Mouse (Mus musculus): ENCODE measurements around the gene Sox30.

The Sox30 gene

GRCm38 (mm10) chr11:46056770-46057411 lies 76.8 kb downstream of the Sox30 start:
- WGBS, result 3% methylated on average over 25 of the region's 25 CpGs

- whole genome bisulfite sequencing, result 73% methylated on average over 9 of the region's 9 CpGs
These were observed 77.9 kb downstream of the Sox30 start for GRCm38 (mm10) chr11:46058011-46058410.

DNA sequence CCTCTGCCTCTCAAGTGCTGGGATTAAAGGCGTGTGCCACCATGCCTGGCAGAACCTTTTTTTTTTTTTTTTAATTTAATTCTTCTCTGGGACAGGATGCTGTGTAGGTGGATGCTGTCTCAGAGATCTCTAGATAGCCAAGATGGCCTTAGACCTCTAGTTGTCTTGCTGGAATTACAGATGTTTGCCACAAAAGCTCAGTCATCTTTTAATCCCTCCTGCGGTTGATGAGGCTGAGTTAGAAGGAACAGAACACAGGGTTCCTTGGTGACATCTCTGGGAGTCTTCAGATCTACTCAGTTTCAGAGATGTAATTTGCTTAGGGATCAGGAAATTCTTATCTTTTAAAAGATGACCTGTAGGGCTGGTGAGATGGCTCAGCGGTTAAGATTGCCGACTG lies 78.8 kb downstream of the Sox30 start:
- 98% methylated on average over 4 of the region's 4 CpGs for WGBS

DNA sequence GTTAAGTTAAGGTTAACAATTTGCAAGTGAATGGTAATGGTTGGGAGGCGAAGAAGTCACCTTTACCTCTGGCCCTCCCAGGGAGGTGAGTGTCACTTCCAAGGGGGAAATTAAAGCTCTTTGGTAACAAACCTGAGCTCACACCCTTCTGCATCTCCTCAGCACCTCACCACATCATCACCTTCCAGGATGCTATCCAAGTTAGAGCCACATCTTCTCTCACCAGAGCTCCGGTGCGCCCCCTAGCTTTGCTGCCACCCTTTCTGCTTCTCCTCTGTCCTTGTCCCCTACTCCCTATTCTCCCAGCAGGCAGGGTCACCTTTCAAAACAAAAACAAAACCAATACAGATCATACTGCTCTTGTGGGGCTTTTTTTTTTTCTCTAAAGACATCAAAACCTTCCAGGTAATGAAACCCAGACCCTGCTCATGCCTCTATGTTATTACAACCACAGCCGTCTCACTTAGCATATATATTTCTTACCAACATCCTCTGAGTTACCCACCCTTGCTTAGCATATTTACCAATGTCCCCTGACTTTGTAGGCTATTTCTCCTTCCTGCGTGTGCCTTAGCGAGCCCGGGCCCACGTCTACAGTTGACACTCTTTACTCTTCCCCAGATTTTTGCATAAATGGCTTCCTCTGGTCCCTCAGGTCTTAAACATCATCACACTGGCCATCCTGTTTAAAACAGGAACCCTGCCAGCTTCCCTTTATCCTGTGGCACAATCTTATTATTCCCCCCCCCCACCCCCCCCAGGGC lies 80.0 kb downstream of the Sox30 start:
- WGBS, result 86% methylated on average over 8 of the region's 8 CpGs

DNA sequence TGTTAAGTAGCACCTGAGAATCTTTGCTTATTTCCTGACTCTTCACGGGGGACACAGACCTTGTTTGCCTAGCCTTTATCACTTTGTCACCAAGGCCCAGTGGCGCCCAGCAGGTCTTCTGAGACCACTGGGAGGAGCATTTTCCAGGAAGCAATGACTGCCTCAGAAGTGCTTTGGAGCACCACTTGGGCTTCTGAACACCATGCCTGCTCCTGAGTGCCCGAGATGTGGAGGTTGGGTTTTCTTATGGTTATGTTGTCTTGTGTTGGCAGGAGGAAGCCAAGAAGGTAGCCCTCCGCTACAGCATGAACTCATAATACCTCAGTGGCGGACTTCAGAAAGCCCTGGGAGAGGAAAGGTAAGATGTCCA lies 80.5 kb downstream of the Sox30 start:
- WGBS, result 88% methylated on average over 5 of the region's 5 CpGs

DNA sequence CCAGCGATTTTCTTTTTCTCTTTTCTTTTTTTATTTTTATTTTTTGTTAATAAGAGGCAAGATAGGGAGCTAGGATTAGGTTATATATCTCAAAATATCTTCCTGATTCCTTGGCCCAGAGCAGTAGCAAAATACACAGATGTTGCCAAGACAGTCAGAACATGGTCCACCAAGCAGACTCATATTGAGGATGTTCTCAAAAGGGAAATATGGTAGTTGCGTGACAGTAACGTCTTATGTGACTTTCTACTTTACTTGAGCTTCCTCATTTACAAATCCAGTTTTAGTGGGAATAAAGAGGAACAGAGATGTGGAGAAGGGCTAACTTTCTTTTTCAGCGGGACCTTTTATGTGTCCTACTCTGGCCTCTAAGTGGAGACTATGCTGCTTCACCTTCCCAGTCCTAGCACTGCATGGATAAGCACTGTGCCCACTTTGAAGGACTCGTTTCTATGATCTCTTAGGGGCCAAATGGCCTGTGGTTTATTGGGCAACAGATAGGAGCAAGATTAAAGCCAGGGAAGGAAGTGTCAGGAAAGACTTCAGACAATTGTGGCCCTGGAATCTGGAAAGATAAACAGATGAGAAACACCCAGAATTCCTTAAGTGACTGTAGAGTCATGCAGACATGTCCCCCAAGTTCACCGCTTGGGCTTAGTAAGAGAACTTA lies 81.8 kb downstream of the Sox30 start:
- 78% methylated on average over 6 of the region's 6 CpGs for WGBS

DNA sequence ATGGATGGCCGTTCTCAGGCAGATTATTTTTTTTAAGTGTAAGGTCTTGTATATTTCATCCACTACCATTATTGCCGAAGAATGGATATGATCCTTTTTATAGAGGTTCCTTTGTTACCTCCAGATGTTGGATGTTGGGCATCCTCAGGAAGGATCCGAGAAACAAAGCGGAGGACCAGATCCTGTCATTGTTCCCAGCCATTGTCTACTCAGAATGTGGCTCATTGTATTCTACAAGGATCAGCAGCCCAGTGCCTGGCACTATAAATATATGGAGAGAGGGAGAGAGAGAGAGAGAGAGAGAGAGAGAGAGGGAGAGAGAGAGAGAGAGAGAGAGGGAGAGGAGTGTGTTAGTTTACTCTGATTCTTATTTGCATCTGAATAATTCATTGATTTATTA lies 82.5 kb downstream of the Sox30 start:
- 65% methylated on average over 4 of the region's 4 CpGs for WGBS

DNA sequence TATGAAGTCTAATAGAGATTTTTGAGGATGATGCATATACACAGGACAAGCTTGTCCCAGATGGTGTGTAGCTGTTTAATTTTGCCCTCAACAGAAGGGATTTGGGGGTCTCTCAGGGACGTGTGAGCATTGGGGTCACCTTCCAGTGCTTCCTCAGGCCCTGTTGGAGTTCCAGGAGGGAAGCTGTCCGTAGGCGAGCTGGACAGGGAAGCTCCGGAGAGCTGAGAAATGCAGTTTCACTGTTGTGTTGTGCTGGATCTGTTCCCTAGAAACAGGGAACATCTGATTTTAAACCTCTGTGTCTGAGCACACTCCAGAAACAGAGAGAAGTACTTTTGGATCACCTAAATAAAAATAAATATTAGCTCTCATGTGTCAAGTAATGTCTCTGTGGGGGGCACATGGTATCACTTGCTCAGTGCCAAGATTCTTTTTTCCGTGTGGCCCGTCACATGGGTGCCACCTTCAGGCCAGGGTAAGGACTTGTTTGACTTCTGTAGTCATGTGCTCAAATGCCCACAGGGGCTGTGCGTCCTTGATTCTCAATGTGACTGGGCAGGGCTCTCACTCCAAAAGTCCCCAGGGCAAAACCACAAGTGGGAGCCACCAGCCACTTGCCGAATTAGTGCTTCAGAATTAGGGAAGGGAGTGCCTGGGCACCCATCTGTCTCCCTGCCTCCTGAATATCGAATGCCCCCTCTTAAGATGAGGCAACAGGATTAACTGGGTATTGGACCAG lies 83.1 kb downstream of the Sox30 start:
- 37% methylated on average over 9 of the region's 9 CpGs for WGBS

GRCm38 (mm10) chr11:46064767-46065166 lies 84.7 kb downstream of the Sox30 start:
- WGBS, result 67% methylated on average over 8 of the region's 8 CpGs

DNA sequence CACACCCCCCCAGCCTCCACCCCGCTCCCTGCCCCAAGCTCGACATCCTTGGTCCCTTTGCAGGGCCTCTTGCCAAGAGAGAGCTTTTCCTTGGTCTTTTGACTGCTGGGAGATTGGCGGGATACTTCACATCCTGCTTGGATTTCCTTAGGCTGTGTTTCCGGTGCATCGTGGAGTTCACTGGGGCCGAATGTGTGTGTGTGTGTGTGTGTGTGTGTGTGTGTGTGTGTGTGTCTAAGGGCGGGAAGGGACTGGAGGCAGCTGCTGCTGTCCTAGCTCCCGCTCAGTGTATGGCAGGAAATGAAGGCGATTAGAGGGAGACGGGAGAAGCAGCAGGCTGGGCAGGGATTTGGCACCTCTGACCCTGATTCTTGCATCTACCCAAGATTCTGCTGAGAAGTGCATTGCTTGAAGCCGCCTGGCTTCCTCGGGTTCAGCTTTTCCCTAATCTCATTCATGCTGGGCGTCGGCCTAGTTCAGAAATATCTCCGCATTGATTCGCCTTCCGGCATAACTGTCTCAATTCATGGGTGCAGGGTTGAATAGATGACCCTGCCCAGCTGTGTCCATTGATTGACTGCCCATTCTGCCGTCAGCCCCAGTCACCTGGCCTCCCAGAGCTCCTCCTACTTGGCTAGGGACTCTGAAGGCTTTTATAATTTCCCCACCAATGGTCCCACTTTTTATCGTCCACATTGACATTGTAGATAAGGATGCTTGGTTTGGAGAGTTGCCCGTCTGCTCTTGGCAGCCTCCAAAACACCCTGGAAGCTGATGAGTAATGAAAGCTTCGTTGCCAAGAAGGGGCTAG lies 85.3 kb downstream of the Sox30 start:
- WGBS, result 34% methylated on average over 21 of the region's 21 CpGs

All from cerebral cortex, adult 2 months (tissue).